Mouse (Mus musculus) urinary bladder, postnatal 36 days (tissue): ENCODE measurements around the gene Car6.

Experiments used
- DNase-seq, 2 experiments: peaks; one replicate each; pipeline ENCODE4 v3.0.0; 2022; ENCODE audit warnings: low spot score in 2 of 2, mixed read lengths in 1 of 2

The Car6 gene

GRCm38 (mm10) chr4:150229747-150230390, 28.7 kb upstream of the Car6 start:
- DNase-seq, result no peak

GRCm38 (mm10) chr4:150228581-150229348, 27.6 kb upstream of the Car6 start:
- no peak for DNase-seq

GRCm38 (mm10) chr4:150226818-150227688, 25.9 kb upstream of the Car6 start:
- DNase-seq, result peak in 1 of 2 experiments; percentile 58

DNA sequence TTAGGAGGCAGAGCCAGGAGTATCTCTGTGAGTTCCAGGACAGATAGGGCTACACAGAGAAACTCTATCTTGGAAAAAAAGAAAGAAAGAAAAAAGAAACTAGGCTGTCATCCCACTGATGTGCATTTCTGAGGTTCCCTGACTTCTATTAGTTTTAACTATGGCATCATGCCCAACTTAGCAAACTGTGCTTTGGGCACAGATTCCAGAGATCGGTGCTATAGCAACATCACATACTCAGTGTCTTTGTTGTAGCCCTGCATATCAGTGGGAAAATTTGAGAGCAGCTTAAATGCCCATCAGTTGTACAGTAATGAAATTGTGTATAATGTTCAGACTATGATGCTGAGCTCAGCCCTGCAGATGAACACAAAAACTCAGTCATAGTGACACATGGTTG, 24.6 kb upstream of the Car6 start:
- DNase-seq, result no peak

- DNase-seq, result no peak
Measured at GRCm38 (mm10) chr4:150223830-150224229, 22.7 kb upstream of the Car6 start.

- DNase-seq, result no peak
Measured at GRCm38 (mm10) chr4:150221017-150221640, 20.0 kb upstream of the Car6 start.

- peak in 1 of 2 experiments; percentile 58 for DNase-seq
Measured at GRCm38 (mm10) chr4:150220584-150220983, 19.5 kb upstream of the Car6 start.

- DNase-seq, result peak in 1 of 2 experiments; percentile 45
Measured at GRCm38 (mm10) chr4:150219501-150220292, 18.6 kb upstream of the Car6 start.

- no peak for DNase-seq
Measured at GRCm38 (mm10) chr4:150217935-150218334, 16.8 kb upstream of the Car6 start.

DNA sequence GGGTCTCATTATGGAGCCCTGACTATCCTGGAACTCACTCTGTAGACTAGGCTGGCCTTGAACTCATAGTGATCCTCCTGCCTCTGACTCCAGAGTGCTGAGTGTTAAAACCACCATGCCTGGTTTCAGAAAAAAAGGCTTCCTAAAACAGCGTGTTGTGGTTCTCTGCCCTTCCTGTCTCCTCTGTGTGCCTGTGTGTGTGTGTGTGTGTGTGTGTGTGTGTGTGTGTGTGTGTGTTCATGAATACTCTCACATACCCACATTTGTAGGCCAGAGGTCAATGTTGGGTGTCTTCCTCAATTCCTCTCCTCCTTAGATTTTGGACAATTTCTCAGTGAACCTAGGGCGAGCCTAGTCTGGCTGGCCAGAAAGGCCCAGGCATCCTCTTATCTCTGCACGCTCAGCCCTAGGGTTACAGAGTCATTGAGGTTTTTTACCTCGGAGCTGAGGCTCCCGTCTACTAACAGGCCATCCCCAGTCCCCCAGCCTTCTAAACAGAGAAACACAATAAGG, 16.0 kb upstream of the Car6 start:
- DNase-seq, result no peak

GRCm38 (mm10) chr4:150216423-150216822, 15.3 kb upstream of the Car6 start:
- DNase-seq, result no peak

- no peak for DNase-seq
Measured at GRCm38 (mm10) chr4:150213910-150214309, 12.8 kb upstream of the Car6 start.

DNA sequence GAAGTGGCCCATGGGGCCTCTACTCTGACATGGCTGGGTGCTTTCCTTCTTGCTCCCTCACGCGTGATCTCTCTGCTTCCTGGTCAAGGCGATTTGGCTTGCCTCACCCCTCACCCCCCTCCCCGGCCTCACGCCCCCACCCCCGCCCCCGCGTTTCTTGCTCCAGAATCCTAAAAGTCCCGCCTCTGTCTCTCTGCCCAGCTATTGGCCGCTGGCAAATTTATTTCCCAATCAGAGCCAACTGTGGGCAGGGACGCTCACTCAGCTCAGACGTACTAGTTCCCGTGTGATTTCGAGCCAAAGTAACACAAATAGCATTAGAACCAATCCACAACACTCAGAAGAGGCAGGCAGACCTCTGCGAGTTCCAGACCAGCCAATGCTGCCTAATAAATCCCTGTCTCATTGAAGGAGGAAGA, 11.4 kb upstream of the Car6 start:
- DNase-seq, result peak; percentile 23 to 51

DNA sequence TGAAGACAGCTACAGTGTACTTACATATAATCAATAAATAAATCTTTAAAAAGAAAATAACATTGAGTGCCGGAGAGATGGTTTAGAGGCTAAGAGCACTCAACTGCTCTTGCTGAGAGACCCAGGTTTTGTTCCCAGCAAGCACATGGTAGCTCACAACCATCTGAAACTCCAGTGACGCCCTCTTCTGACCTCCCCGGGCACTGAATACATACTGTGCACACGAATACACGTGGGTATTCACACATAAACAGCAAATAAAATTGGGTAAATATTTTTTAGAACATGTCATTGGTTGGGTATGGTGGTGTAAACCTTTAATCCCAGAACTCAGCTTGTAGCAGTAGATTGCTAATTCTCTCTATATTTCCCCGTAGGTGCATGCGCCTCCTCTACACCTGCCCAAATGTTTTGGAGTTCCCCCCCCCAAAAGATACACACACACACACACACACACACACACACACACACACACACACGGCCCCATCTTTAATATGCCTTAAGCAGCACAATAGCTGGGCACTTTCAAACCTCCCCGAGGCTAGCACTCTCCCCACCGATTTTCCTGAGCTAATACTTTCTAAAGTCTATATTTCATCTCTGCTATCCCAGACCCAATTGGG, 10.9 kb upstream of the Car6 start:
- no peak for DNase-seq

DNA sequence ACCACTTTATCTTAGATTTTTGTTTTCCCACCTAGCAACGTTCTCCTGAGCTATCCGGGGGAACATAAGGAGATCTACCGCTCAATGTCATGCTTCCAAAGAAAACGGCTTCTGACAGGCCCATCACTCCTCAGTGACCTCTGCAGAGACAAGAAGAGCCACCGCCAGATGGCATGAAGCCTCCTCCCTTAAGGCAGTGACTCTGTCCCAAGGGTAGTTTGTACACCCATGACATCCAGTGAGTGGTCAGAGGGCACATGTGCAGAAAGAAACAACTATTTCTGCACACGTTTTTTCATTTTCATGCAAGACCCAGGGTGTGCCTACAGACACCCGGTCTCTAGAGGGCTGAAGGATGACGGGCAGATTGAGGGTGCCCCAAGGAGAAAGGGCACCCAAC, 9.2 kb upstream of the Car6 start:
- no peak for DNase-seq

GRCm38 (mm10) chr4:150209751-150210150, 8.6 kb upstream of the Car6 start:
- no peak for DNase-seq

DNA sequence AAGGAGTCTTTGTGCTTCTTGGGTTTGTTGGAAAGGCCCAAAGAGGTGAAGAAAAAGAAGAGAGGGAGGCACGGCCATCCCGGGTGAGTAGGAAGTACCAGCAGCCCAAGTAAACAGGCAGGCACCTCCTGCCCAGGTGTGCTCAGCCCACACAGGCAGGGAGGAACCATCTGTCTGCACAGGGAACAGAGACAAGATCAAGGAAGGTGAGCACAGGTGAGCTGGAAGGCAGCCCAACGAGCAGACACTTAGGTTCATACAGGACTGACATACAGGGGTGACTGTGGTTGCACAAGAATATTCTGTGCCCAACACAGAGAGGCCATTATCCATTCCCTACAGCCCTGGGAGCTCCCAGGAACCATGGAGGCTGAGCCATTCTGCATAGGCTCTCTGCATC, 3.7 kb upstream of the Car6 start:
- no peak for DNase-seq

GRCm38 (mm10) chr4:150202702-150203101, 1.6 kb upstream of the Car6 start:
- no peak for DNase-seq

- no peak for DNase-seq
Measured at GRCm38 (mm10) chr4:150198268-150198667, 2.9 kb downstream of the Car6 start.

- DNase-seq, result no peak
Measured at GRCm38 (mm10) chr4:150193915-150194314, 7.2 kb downstream of the Car6 start.
